ENCODE assay signal across 10 mouse cellular contexts in genomic region chr8:70697366-70698250, GRCm38 (mm10). TPM values are rescaled to one million over a fixed set of nuclear protein-coding genes. Genes with fewer than 3 reads are reported as not detected.
A peak's percentile ranks its signal among the peaks of the same experiment; 100 is the strongest.
DNase-seq lines count a peak whose midpoint lies in the region; ATAC-seq and TF ChIP-seq lines count a peak whose summit lies in the region.
"Had no signal": no experiment of that assay in that cellular context is flagged by ENCODE, and none has a peak within 500 bp of the region (broad histone marks: within the 10 kb centered on the region; RNA-seq: fewer than 3 reads in every experiment).

No protein-coding gene starts in this region.

- ATAC-seq in heart, embryonic 13.5 days (ENCODE audit: extremely low read depth, insufficient number of reproducible peaks, low FRiP score, low TSS enrichment) = no peak
- ATAC-seq in heart, embryonic 16.5 days (replicated peaks; ENCODE audit: extremely low read depth, insufficient read depth, low FRiP score) = no peak

- H3K9ac ChIP-seq in heart, embryonic 13.5 days = peak overlapping the region; percentile 82
- H3K9ac ChIP-seq in ES-E14 (ENCODE audit: insufficient read depth, low read depth, low read length, poor library complexity, severe bottlenecking) = peak overlapping the region; percentile 18; the same call in 1 of the 2 replicates
- H3K9ac ChIP-seq in heart, embryonic 16.5 days (ENCODE audit: low read length) = peak overlapping the region; percentile 74

- DNase-seq in heart, postnatal 14 days = no peak
- no peak for DNase-seq in ES-E14 (ENCODE audit: low read depth, low spot score)
- DNase-seq in urinary bladder, postnatal 36 days (ENCODE audit: low spot score in 2 of 2) = no peak
- no peak for DNase-seq in adrenal gland, postnatal 36 days
- no peak for DNase-seq in urinary bladder, adult 18-20 months (ENCODE audit: low spot score in 2 of 2)

- no peaks in the 10 kb centered on the region for H3K9me3 ChIP-seq in heart, embryonic 13.5 days
- H3K9me3 ChIP-seq in ES-E14 (ENCODE audit: control insufficient read depth, insufficient read depth, low read depth, low read length) = no peaks in the 10 kb centered on the region
- H3K9me3 ChIP-seq in heart, embryonic 16.5 days (replicated peaks; ENCODE audit: control insufficient read depth, low read length) = no peaks in the 10 kb centered on the region

- H3K27ac ChIP-seq in heart, embryonic 13.5 days (replicated peaks) = peak overlapping the region; percentile 100
- peak overlapping the region; percentile 20; the same call in 1 of the 2 replicates for H3K27ac ChIP-seq in ES-E14 (ENCODE audit: insufficient read depth, low read depth, low read length, poor library complexity, severe bottlenecking)
- H3K27ac ChIP-seq in heart, embryonic 16.5 days (ENCODE audit: low read length) = peak overlapping the region; percentile 97
- peak overlapping the region; percentile 37 for H3K27ac ChIP-seq in macrophage

- peaks cover 60% of the 10 kb centered on the region for H3K4me1 ChIP-seq in heart, embryonic 13.5 days
- H3K4me1 ChIP-seq in ES-E14 (ENCODE audit: control insufficient read depth in 2 of 2, insufficient read depth in 2 of 2, low read length in 2 of 2, poor library complexity in 1 of 2) = peaks cover 3 to 27% of the 10 kb centered on the region in 2 experiments; a peak in 3 of 4 replicates
- peaks cover 50% of the 10 kb centered on the region for H3K4me1 ChIP-seq in heart, embryonic 16.5 days (ENCODE audit: control insufficient read depth, insufficient read depth, low read length)

- H3K4me2 ChIP-seq in heart, embryonic 13.5 days = peak overlapping the region; percentile 66
- H3K4me2 ChIP-seq in heart, embryonic 16.5 days (ENCODE audit: low read depth, low read length) = peak overlapping the region; percentile 73

- in situ Hi-C loops in ES-E14 (cut with MboI; ENCODE audit: low sequenced_read_pairs in 2 of 2, unreplicated experiment in 2 of 2) = no loop called here

- H3K79me2 ChIP-seq in macrophage (ENCODE audit: inconsistent target) = no peaks in the 10 kb centered on the region; the same call in 1 of the 2 replicates

- H3K27me3 ChIP-seq in heart, embryonic 13.5 days (replicated peaks) = no peaks in the 10 kb centered on the region
- no peaks in the 10 kb centered on the region for H3K27me3 ChIP-seq in heart, embryonic 16.5 days (ENCODE audit: control insufficient read depth, insufficient read depth, low read length)
- H3K27me3 ChIP-seq: Patski had no signal

- peak overlapping the region; percentile 77 for H3K4me3 ChIP-seq in heart, embryonic 13.5 days
- H3K4me3 ChIP-seq in ES-E14 (ENCODE audit: insufficient read depth in 1 of 2, low read depth in 1 of 2, low read length in 2 of 2, poor library complexity in 1 of 2, severe bottlenecking in 1 of 2) = peak overlapping the region in 1 of 2 experiments; percentile 75; a peak in 1 of 4 replicates
- H3K4me3 ChIP-seq in heart, embryonic 16.5 days (ENCODE audit: low read length) = peak overlapping the region; percentile 60
- H3K4me3 ChIP-seq in macrophage (ENCODE audit: inconsistent target) = peak overlapping the region; percentile 27; the same call in 1 of the 2 replicates

- intact Hi-C loops in heart, postnatal 14 days (cut with DNase I) = no loop called here

- H3K36me3 ChIP-seq in heart, embryonic 13.5 days = peaks cover 17% of the 10 kb centered on the region
- no peaks in the 10 kb centered on the region for H3K36me3 ChIP-seq in ES-E14 (ENCODE audit: control insufficient read depth, insufficient read depth, low read length, poor library complexity, severe bottlenecking)
- 0 out of 2 replicates have a peak, but pooled peaks cover 2% of the 10 kb centered on the region for H3K36me3 ChIP-seq in heart, embryonic 16.5 days (ENCODE audit: control insufficient read depth, insufficient read depth)
- H3K36me3 ChIP-seq in macrophage (ENCODE audit: inconsistent target) = no peaks in the 10 kb centered on the region

- WGBS in heart, embryonic 13.5 days = 65% methylated on average over 12 of the region's 12 CpGs
- WGBS in heart, embryonic 16.5 days = 61% methylated on average over 12 of the region's 12 CpGs
- 81% methylated on average over 12 of the region's 12 CpGs for WGBS in macrophage (ENCODE audit: missing documents)

TF ChIP-seq in ES-E14, 5 proteins besides CTCF, POLR2A, EP300 and RAD21:
- TF ChIP-seq ZC3H11A (IDR thresholded peaks at IDR 0.05; ENCODE audit: borderline replicate concordance, low read depth, low read length) (no peak), ZNF384 (IDR thresholded peaks at IDR 0.05; ENCODE audit: low read depth, low read length) (0 out of 2 replicates have a peak, but pooled peaks have one; percentile 30)
TF ChIP-seq in ES-E14: peak in this region for 1.

RNA-seq across cellular contexts. Expression of gene Jund, which starts 1.1 kb away (rescaled TPM):
- polyA plus RNA-seq in heart, embryonic 13.5 days (2015; fragmentation: Nextera tagmentation; extraction: Ambion mirVana) = 68.6 and 76.9 TPM in 2 replicates
- 100 to 1,000 TPM; 159 to 162 TPM for total RNA-seq in heart, postnatal 14 days (2021)
- total RNA-seq in ES-E14 (2012; rRNA removed) = 60.1 TPM in 2 replicates
- polyA plus RNA-seq in heart, embryonic 16.5 days (2015; fragmentation: Nextera tagmentation; extraction: Ambion mirVana) = 58.7 and 59.3 TPM in 2 replicates
- total RNA-seq in macrophage (2018; cell fraction: chromatin; rRNA removed) = 10 to 100 TPM; 10.4 to 46.3 (median 24.7) TPM
- total RNA-seq in macrophage (2018; cell fraction: cytosol; rRNA removed) = 100 to 1,000 TPM in 25 of 26 experiments, 10 to 100 TPM in 1; 96.8 to 198 (median 137) TPM
- total RNA-seq in macrophage (2018; cell fraction: nucleus; rRNA removed) = 100 to 1,000 TPM in 9 of 26 experiments, 10 to 100 TPM in 17; 42.3 to 211 (median 94.7) TPM
- polyA plus RNA-seq in macrophage (2018) = 29.7 to 79.6 TPM (median 40.0 TPM) in 3 replicates
- total RNA-seq in adrenal gland, postnatal 36 days (2021) = 100 to 1,000 TPM; 219 to 227 TPM

RNA-seq across cellular contexts. Expression of gene Iqcn, which starts 5.6 kb away (rescaled TPM):
- polyA plus RNA-seq in heart, embryonic 13.5 days (2015; fragmentation: Nextera tagmentation; extraction: Ambion mirVana) = not detected in 2 replicates
- under 1 TPM; 0.10 to 0.12 TPM for total RNA-seq in heart, postnatal 14 days (2021)
- 0.09 and 0.16 TPM in 2 replicates for total RNA-seq in ES-E14 (2012; rRNA removed)
- polyA plus RNA-seq in heart, embryonic 16.5 days (2015; fragmentation: Nextera tagmentation; extraction: Ambion mirVana) = 0.05 TPM in 1 of 2 replicates, not detected in the other
- total RNA-seq in macrophage (2018; cell fraction: chromatin; rRNA removed) = under 1 TPM in 14 of 26 experiments, not detected in 12; 0.13 to 0.82 (median 0.19) TPM
- total RNA-seq in macrophage (2018; cell fraction: cytosol; rRNA removed) = under 1 TPM in 1 of 26 experiments, not detected in 25; 0.03 TPM
- total RNA-seq in macrophage (2018; cell fraction: nucleus; rRNA removed) = 1 to 10 TPM in 2 of 26 experiments, under 1 TPM in 7, not detected in 17; 0.06 to 2.7 (median 0.31) TPM
- polyA plus RNA-seq in macrophage (2018) = not detected in 3 replicates
- total RNA-seq in adrenal gland, postnatal 36 days (2021) = not detected

RNA-seq across cellular contexts. Expression of gene Gm3336, which starts 20.7 kb away (rescaled TPM):
- not detected in 2 replicates for polyA plus RNA-seq in heart, embryonic 13.5 days (2015; fragmentation: Nextera tagmentation; extraction: Ambion mirVana)
- not detected for total RNA-seq in heart, postnatal 14 days (2021)
- total RNA-seq in ES-E14 (2012; rRNA removed) = 1.8 and 3.9 TPM in 2 replicates
- polyA plus RNA-seq in heart, embryonic 16.5 days (2015; fragmentation: Nextera tagmentation; extraction: Ambion mirVana) = not detected in 2 replicates
- total RNA-seq in macrophage (2018; cell fraction: chromatin; rRNA removed) = not detected
- total RNA-seq in macrophage (2018; cell fraction: cytosol; rRNA removed) = not detected
- 1 to 10 TPM in 1 of 26 experiments, not detected in 25; 1.7 TPM for total RNA-seq in macrophage (2018; cell fraction: nucleus; rRNA removed)
- polyA plus RNA-seq in macrophage (2018) = not detected in 3 replicates
- not detected for total RNA-seq in adrenal gland, postnatal 36 days (2021)
- total RNA-seq: hematopoietic stem cell, adult 5-6 weeks had no signal

RNA-seq across cellular contexts. Expression of gene Lsm4, which starts 24.6 kb away (rescaled TPM):
- polyA plus RNA-seq in heart, embryonic 13.5 days (2015; fragmentation: Nextera tagmentation; extraction: Ambion mirVana) = 269 and 297 TPM in 2 replicates
- 10 to 100 TPM; 75.0 to 76.5 TPM for total RNA-seq in heart, postnatal 14 days (2021)
- 171 and 204 TPM in 2 replicates for total RNA-seq in ES-E14 (2012; rRNA removed)
- 252 and 258 TPM in 2 replicates for polyA plus RNA-seq in heart, embryonic 16.5 days (2015; fragmentation: Nextera tagmentation; extraction: Ambion mirVana)
- 10 to 100 TPM in 20 of 26 experiments, 1 to 10 TPM in 6; 2.7 to 27.9 (median 15.6) TPM for total RNA-seq in macrophage (2018; cell fraction: chromatin; rRNA removed)
- 10 to 100 TPM; 43.2 to 69.6 (median 58.9) TPM for total RNA-seq in macrophage (2018; cell fraction: cytosol; rRNA removed)
- total RNA-seq in macrophage (2018; cell fraction: nucleus; rRNA removed) = 10 to 100 TPM; 14.4 to 45.5 (median 23.0) TPM
- polyA plus RNA-seq in macrophage (2018) = 47.7 to 66.4 TPM (median 48.9 TPM) in 3 replicates
- total RNA-seq in adrenal gland, postnatal 36 days (2021) = 10 to 100 TPM; 74.3 to 84.4 TPM

RNA-seq across cellular contexts. Expression of gene Pde4c, which starts 25.9 kb away (rescaled TPM):
- polyA plus RNA-seq in heart, embryonic 13.5 days (2015; fragmentation: Nextera tagmentation; extraction: Ambion mirVana) = 0.14 TPM in 1 of 2 replicates, not detected in the other
- total RNA-seq in heart, postnatal 14 days (2021) = 1 to 10 TPM; 4.5 to 4.6 TPM
- 1.6 and 4.5 TPM in 2 replicates for total RNA-seq in ES-E14 (2012; rRNA removed)
- 0.38 and 0.55 TPM in 2 replicates for polyA plus RNA-seq in heart, embryonic 16.5 days (2015; fragmentation: Nextera tagmentation; extraction: Ambion mirVana)
- not detected for total RNA-seq in macrophage (2018; cell fraction: chromatin; rRNA removed)
- under 1 TPM in 1 of 26 experiments, not detected in 25; 0.04 TPM for total RNA-seq in macrophage (2018; cell fraction: cytosol; rRNA removed)
- under 1 TPM in 1 of 26 experiments, not detected in 25; 0.51 TPM for total RNA-seq in macrophage (2018; cell fraction: nucleus; rRNA removed)
- polyA plus RNA-seq in macrophage (2018) = not detected in 3 replicates
- total RNA-seq in adrenal gland, postnatal 36 days (2021) = 1 to 10 TPM in 1 of 2 experiments, under 1 TPM in 1; 0.33 to 1.2 TPM

Comparison
In these comparisons a context has a peak if more than half of its experiments do, and no peak if none do; other contexts are left out.
1. H3K27ac ChIP-seq: peak in every context shown above with its lines; median percentile 100 in heart, embryonic 13.5 days; 97 in heart, embryonic 16.5 days; 37 in macrophage; 20 in ES-E14.
2. H3K9ac ChIP-seq: peak in every context shown above with its lines; median percentile 82 in heart, embryonic 13.5 days; 74 in heart, embryonic 16.5 days; 18 in ES-E14.